Mouse (Mus musculus) lung, postnatal 0 days (tissue): ENCODE measurements around the gene Apoc2. TPM values are rescaled to one million over a fixed set of nuclear protein-coding genes. Genes with fewer than 3 reads are reported as not detected.

Source experiments
- ATAC-seq: fragments of 200-750 bp; cut with Nextera tagmentation; 2 replicates; pipeline ENCODE4 v1.8.0; 2017; ENCODE audit warnings: moderate library complexity
- DNase-seq: peaks from one replicate; pipeline ENCODE4 v3.0.0-alpha.2; 2016; ENCODE audit warnings: low spot score
- H3K27ac ChIP-seq: fragments of 300-500 bp; sonication (generic); 2 replicates; pipeline ENCODE4 v1.5.1; 2014; ENCODE audit warnings: antibody characterized with exemption, mild to moderate bottlenecking, low read length, mixed read lengths
- H3K27me3 ChIP-seq: fragments of 300-500 bp; sonication (generic); replicated peaks from 2 replicates; pipeline ENCODE4 v1.6.1; 2014; ENCODE audit warnings: low read length, mixed read lengths; ENCODE audit not compliant: insufficient read depth
- H3K36me3 ChIP-seq: fragments of 300-500 bp; sonication (generic); 2 replicates; pipeline ENCODE4 v1.6.1; 2014; ENCODE audit warnings: low read length, mixed read lengths; ENCODE audit not compliant: insufficient read depth
- H3K4me1 ChIP-seq: fragments of 300-500 bp; sonication (generic); 2 replicates; pipeline ENCODE4 v1.6.1; 2014; ENCODE audit warnings: antibody characterized with exemption, low read depth, low read length, mixed read lengths; ENCODE audit not compliant: insufficient read depth
- H3K4me2 ChIP-seq: fragments of 300-500 bp; sonication (generic); replicated peaks from 2 replicates; pipeline ENCODE4 v1.6.1; 2014; ENCODE audit warnings: low read depth, mild to moderate bottlenecking, low read length, moderate library complexity, mixed read lengths
- H3K4me3 ChIP-seq: fragments of 300-500 bp; sonication (generic); 2 replicates; pipeline ENCODE4 v1.5.1; 2014; ENCODE audit warnings: low read depth, low read length
- H3K9ac ChIP-seq: fragments of 300-500 bp; sonication (generic); replicated peaks from 2 replicates; pipeline ENCODE4 v1.6.1; 2014; ENCODE audit warnings: low read depth, mild to moderate bottlenecking
- H3K9me3 ChIP-seq: fragments of 300-500 bp; sonication (generic); 2 replicates; pipeline ENCODE4 v1.6.1; 2016; ENCODE audit warnings: low read length, mixed read lengths
- CTCF ChIP-seq: IDR thresholded peaks from 2 replicates; pipeline ENCODE4 v1.5.1; 2016; ENCODE audit warnings: antibody characterized with exemption, mild to moderate bottlenecking
- EP300 ChIP-seq: IDR thresholded peaks from 2 replicates; pipeline ENCODE4 v1.6.1; 2016; ENCODE audit warnings: antibody characterized with exemption, mild to moderate bottlenecking, control low read depth
- WGBS: fragments of 180-500 bp; shearing (Covaris S2); extraction: QIAGEN DNeasy Blood & Tissue Kit; methylation state at CpG from one replicate; pipeline ENCODE4 v1.1.7; 2014; 5-methylcytosine and 5-hydroxymethylcytosine counted together
- polyA plus RNA-seq: library from polyadenylated mRNA; unstranded; fragments of >200 nt; fragmentation: Nextera tagmentation; extraction: Ambion mirVana; gene quantifications from 2 replicates; pipeline ENCODE4 v1.2.1, GENCODE M21; 2015

Apoc2 gene
- polyA plus RNA-seq, 1 experiment from 2014 or later = 4.9 TPM

DNA sequence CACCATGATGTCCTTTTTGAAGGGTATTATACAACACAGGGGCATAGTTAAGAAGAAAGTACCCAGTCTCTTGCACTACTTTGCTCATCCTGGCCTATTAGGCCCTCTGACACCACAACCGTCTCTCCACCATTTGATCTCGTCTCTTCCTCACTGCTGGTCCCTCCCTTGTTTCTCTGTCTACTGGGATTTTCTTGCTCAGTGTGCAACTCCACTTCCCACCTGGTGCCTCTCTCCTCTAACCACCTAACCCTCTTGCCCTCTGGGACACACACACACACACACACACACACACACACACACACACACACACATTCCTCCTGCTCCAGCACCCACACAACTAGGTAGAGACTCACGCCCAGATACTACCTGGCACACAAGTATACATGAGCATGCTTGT is 1.2 kb upstream of the Apoc2 start:
- TF ChIP-seq EP300 (no peak), CTCF (no peak)
- Histone ChIP-seq H3K4me2 (no peak overlapping the region), H3K9me3 (no peaks in the 10 kb centered on the region), H3K9ac (no peak overlapping the region), H3K4me3 (no peak overlapping the region), H3K27me3 (no peaks in the 10 kb centered on the region), H3K36me3 (no peaks in the 10 kb centered on the region), H3K27ac (no peak overlapping the region), H3K4me1 (peaks cover 7% of the 10 kb centered on the region; the same call in 1 of the 2 replicates)
- 82% methylated on average over 3 of the region's 3 CpGs for WGBS
- DNase-seq (no peak), ATAC-seq (no peak)

DNA sequence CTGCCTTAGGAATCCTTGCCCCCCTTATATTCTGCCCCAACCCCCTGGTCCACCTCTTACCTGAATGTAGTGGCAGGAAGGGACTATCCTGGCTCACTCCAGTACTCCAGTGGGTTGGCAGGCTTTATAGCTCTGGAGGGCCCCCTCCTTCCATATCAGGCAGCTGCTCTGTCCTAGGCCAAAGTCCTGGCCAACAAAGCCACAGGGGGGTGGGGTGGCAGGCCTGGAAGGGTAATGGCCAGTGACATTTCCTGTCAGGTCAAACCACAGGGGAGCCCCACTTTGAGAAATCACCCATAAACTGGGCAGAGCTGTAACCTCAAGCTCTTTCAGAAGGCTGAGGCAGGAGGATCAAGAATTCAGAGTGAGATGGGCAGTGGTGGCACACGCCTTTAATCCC is 1.1 kb downstream of the Apoc2 start:
- H3K36me3 ChIP-seq = no peaks in the 10 kb centered on the region
- no peak overlapping the region for H3K4me3 ChIP-seq
- no peaks in the 10 kb centered on the region for H3K27me3 ChIP-seq
- H3K4me2 ChIP-seq = no peak overlapping the region
- ATAC-seq (no peak), DNase-seq (no peak)
- WGBS = 80% methylated on average over 1 of the region's 1 CpGs
- H3K4me1 ChIP-seq = no peaks in the 10 kb centered on the region
- TF ChIP-seq CTCF (no peak), EP300 (no peak)
- H3K27ac ChIP-seq = no peak overlapping the region
- no peak overlapping the region for H3K9ac ChIP-seq
- H3K9me3 ChIP-seq = no peaks in the 10 kb centered on the region

DNA sequence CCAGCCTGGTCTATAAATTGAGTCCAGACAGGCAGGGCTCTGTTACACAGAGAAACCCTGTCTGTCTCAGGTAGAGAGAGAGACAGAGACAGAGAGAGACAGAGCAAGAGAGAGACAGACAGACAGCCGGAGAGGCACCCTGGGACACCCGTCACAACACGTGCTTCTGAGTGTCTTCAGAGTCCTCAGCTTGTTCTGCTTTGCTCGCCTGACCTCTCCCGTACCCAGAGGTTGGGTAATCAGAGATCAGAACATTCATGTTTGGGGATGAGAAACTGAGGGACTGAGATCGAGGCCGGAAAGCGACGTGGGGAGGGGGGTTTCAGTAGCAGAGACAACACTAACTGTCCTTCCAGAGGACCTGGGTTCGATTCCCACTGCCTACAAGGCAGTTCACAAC is 1.9 kb downstream of the Apoc2 start:
- no peak overlapping the region for H3K9ac ChIP-seq
- no peak for DNase-seq
- H3K27me3 ChIP-seq = no peaks in the 10 kb centered on the region
- WGBS = 74% methylated on average over 10 of the region's 10 CpGs
- no peak; the same call in 1 of the 2 replicates for ATAC-seq
- H3K36me3 ChIP-seq = no peaks in the 10 kb centered on the region
- no peaks in the 10 kb centered on the region for H3K4me1 ChIP-seq
- TF ChIP-seq EP300 (no peak), CTCF (no peak)
- no peak overlapping the region for H3K4me3 ChIP-seq
- no peak overlapping the region for H3K27ac ChIP-seq
- no peak overlapping the region for H3K4me2 ChIP-seq
- H3K9me3 ChIP-seq = no peaks in the 10 kb centered on the region

DNA sequence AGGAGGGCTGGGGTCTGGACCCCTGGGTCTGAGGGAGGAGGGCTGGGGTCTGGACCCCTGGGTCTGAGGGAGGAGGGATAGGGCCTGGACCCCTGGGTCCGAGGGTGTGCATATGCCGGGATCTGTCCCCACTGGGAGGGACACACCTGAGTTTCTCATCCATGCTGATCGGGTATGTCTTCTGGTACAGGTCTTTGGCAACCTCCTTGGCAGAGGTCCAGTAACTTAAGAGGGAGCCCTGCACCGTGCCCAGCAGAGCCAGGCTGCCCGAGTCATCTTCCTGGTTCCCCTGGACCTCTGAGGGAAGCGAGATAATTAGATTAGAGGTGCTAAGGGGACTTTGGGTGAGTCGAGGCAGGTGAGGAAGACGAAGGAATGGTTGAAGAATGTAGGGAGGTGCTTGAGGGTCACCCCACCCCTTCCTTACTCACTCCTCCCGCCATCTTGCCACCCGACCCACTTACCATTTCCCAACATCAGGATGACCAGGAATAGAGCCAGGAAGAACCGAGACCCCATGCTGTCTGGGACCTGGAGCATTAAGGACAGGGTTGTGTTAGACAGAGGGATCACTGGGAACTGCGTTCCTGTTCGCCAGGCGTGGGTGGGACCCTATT is 4.5 kb downstream of the Apoc2 start:
- 53% methylated on average over 14 of the region's 14 CpGs for WGBS
- no peaks in the 10 kb centered on the region; the same call in 1 of the 2 replicates for H3K4me1 ChIP-seq

DNA sequence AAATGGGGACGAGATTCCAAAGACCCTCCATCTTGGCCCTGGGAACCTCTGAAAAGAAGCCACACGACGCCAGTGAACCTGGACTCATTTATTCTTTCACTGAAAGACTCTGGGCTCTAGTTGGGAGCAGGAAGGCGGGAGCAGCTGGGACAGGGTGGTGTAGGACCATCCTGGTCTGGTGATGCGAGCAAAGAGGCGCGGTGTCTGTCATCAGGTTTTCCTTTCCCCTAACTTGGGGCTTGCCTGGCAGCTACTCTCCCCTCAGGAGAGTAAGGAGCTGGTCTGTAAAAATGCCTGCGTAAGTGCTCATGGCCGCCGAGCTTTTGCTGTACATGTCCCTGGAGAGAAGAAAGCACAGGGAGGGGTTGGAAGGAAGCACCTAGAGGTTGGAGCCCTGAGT is 6.2 kb downstream of the Apoc2 start:
- TF ChIP-seq CTCF (no peak), EP300 (no peak)
- Histone ChIP-seq H3K9ac (no peak overlapping the region), H3K36me3 (no peaks in the 10 kb centered on the region), H3K9me3 (no peaks in the 10 kb centered on the region), H3K4me3 (no peak overlapping the region), H3K27ac (no peak overlapping the region), H3K4me2 (no peak overlapping the region), H3K4me1 (no peaks in the 10 kb centered on the region; the same call in 1 of the 2 replicates), H3K27me3 (no peaks in the 10 kb centered on the region)
- 69% methylated on average over 10 of the region's 10 CpGs for WGBS
- DNase-seq (no peak), ATAC-seq (no peak)

More for the DNA sequence above, 4.5 kb downstream of the Apoc2 start:
- ATAC-seq (no peak), DNase-seq (peak; percentile 53)
- H3K27me3 ChIP-seq = no peaks in the 10 kb centered on the region
- H3K9me3 ChIP-seq = no peaks in the 10 kb centered on the region
- H3K36me3 ChIP-seq = no peaks in the 10 kb centered on the region
- H3K9ac ChIP-seq = no peak overlapping the region
- H3K4me3 ChIP-seq = no peak overlapping the region
- H3K27ac ChIP-seq = no peak overlapping the region
- TF ChIP-seq CTCF (no peak), EP300 (no peak)
- H3K4me2 ChIP-seq = no peak overlapping the region

DNA sequence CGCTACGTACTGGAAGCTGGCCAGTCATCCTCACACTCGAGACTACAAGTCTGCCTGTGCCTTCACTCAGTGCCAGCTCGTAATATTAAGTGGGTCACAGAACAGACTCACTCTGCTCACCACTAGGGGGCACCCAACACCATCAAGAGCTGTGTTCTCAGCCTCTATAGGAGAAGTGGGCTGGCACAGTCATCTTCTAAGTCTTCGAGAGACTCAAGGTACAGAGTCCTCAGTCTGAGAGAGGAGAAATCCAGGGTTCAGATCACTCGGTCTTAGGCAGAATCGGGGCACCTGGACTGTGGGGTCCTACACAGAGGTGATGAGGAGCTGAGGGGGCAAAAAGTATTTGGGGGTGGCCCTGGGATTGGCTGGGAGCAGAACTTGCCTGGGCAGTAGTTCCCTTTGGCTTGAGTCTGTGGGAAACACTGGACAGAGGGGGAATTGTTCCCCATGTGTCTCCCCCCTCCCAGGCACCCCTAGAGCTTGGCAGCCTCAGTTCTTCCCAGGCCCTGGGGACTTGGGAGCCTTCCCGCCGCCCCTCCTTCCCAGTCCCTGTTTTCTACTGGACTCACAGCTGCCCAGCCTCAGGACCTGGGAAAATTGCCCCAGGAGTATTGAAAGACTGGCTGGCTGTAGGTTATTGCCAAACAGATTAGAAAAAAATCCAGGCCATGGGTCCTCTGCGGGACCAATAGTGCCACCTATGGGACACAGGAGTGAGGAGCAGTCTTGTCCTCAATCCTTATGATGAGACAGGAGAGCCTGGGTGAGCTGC is 8.6 kb downstream of the Apoc2 start:
- peak; percentile 74 for ATAC-seq
- no peaks in the 10 kb centered on the region for H3K36me3 ChIP-seq
- TF ChIP-seq CTCF (peak; percentile 99), EP300 (no peak)
- H3K4me2 ChIP-seq = peak overlapping the region; percentile 38
- peak; percentile 97 for DNase-seq
- no peak overlapping the region for H3K4me3 ChIP-seq
- no peaks in the 10 kb centered on the region for H3K9me3 ChIP-seq
- H3K4me1 ChIP-seq = peaks cover 8% of the 10 kb centered on the region; the same call in 1 of the 2 replicates
- peak overlapping the region; percentile 78 for H3K27ac ChIP-seq
- no peaks in the 10 kb centered on the region for H3K27me3 ChIP-seq
- WGBS = 5% methylated on average over 10 of the region's 10 CpGs
- 0 out of 2 replicates have a peak overlapping the region, but pooled peaks have one; percentile 8 for H3K9ac ChIP-seq
